Mouse (Mus musculus) small intestine, adult 2 months (tissue): ENCODE results near the gene Olfr1278.

ENCODE experiments used
- CTCF ChIP-seq: fragments of 200-500 bp; IDR thresholded peaks from 2 replicates; pipeline ENCODE4 v1.5.1; 2012; ENCODE audit warnings: low read depth, mild to moderate bottlenecking, control low read depth, inconsistent platforms, low read length, moderate library complexity, mixed read lengths; ENCODE audit not compliant: insufficient replicate concordance, insufficient read length; ENCODE audit errors: extremely low read depth
- POLR2A ChIP-seq: fragments of 200-500 bp; IDR thresholded peaks from 2 replicates; pipeline ENCODE4 v1.6.1; 2012; ENCODE audit warnings: low read depth, mild to moderate bottlenecking, control low read depth, inconsistent platforms, low read length, moderate library complexity

GRCm38 (mm10) chr2:111300374-111300773, 10.4 kb downstream of the Olfr1278 start, which contains the start of gene Olfr1279:
- no peak for TF ChIP-seq CTCF
- TF ChIP-seq POLR2A = no peak
